Mouse (Mus musculus): ENCODE measurements around the gene Mcf2l.

- TF ChIP-seq POLR2A (IDR thresholded peaks at IDR 0.05; ENCODE audit: insufficient read depth, low read depth, low read length), result no peak
- no peak for TF ChIP-seq CTCF (IDR thresholded peaks at IDR 0.05)
- TF ChIP-seq EP300 (IDR thresholded peaks at IDR 0.05; ENCODE audit: insufficient read depth, low read depth, low read length), result no peak
Observed at GRCm38 (mm10) chr8:12932520-12932919, 58.9 kb downstream of the Mcf2l start.

Data from heart, adult 2 months (tissue).